Mouse (Mus musculus) forebrain, embryonic 15.5 days (tissue): Measurements from ENCODE around the gene Pcdh8. TPM values are rescaled to one million over a fixed set of nuclear protein-coding genes. Genes with fewer than 3 reads are reported as not detected.

Experiments used
- ATAC-seq: fragments of 200-750 bp; cut with Nextera tagmentation; replicated peaks from 2 replicates; pipeline ENCODE4 v1.8.0; 2017; ENCODE audit warnings: mild to moderate bottlenecking, moderate TSS enrichment, moderate library complexity
- H3K27ac ChIP-seq: fragments of 300-500 bp; sonication (generic); replicated peaks from 2 replicates; pipeline ENCODE4 v1.5.1; 2015; ENCODE audit warnings: mild to moderate bottlenecking, inconsistent platforms
- H3K27me3 ChIP-seq: fragments of 300-500 bp; sonication (generic); 2 replicates; pipeline ENCODE4 v1.6.1; 2015; ENCODE audit warnings: inconsistent platforms
- H3K36me3 ChIP-seq: fragments of 300-500 bp; sonication (generic); 2 replicates; pipeline ENCODE4 v1.6.1; 2015; ENCODE audit warnings: mild to moderate bottlenecking, inconsistent platforms
- H3K4me1 ChIP-seq: fragments of 300-500 bp; sonication (generic); 2 replicates; pipeline ENCODE4 v1.6.1; 2015; ENCODE audit warnings: inconsistent platforms
- H3K4me2 ChIP-seq: fragments of 300-500 bp; sonication (generic); replicated peaks from 2 replicates; pipeline ENCODE4 v1.6.1; 2015; ENCODE audit warnings: mild to moderate bottlenecking, inconsistent platforms
- H3K4me3 ChIP-seq: fragments of 300-500 bp; sonication (generic); 2 replicates; pipeline ENCODE4 v1.5.1; 2015; ENCODE audit warnings: mild to moderate bottlenecking, inconsistent platforms
- H3K9ac ChIP-seq: fragments of 300-500 bp; sonication (generic); replicated peaks from 2 replicates; pipeline ENCODE4 v1.6.1; 2015; ENCODE audit warnings: mild to moderate bottlenecking, inconsistent platforms
- H3K9me3 ChIP-seq: fragments of 300-500 bp; sonication (generic); 2 replicates; pipeline ENCODE4 v1.6.1; 2016; ENCODE audit warnings: inconsistent platforms
- WGBS: fragments of 180-500 bp; shearing (Covaris S2); methylation state at CpG from one replicate; pipeline ENCODE4 v1.1.7; 2015; ENCODE audit warnings: mixed read lengths; 5-methylcytosine and 5-hydroxymethylcytosine counted together
- microRNA counts: library from miRNA; unstranded; fragments of <30 nt; microRNA quantifications from one replicate; lab custom pipeline; 2016
- microRNA-seq: library from miRNA; unstranded; fragments of <30 nt; microRNA quantifications from one replicate; pipeline ENCODE4, GENCODE M21; 2016
- polyA plus RNA-seq: library from polyadenylated mRNA; unstranded; fragments of >200 nt; fragmentation: Nextera tagmentation; extraction: Ambion mirVana; gene quantifications from 2 replicates; pipeline ENCODE4 v1.2.1, GENCODE M21; 2015

Pcdh8 gene
- polyA plus RNA-seq, 1 experiment from 2014 or later: 58.0 TPM

- Histone ChIP-seq H3K4me1 (peaks cover 13% of the 10 kb centered on the region; the same call in 1 of the 2 replicates), H3K4me2 (no peak overlapping the region), H3K27ac (no peak overlapping the region), H3K4me3 (no peak overlapping the region), H3K9ac (no peak overlapping the region), H3K9me3 (no peaks in the 10 kb centered on the region), H3K27me3 (0 out of 2 replicates have a peak, but pooled peaks cover 3% of the 10 kb centered on the region), H3K36me3 (no peaks in the 10 kb centered on the region)
- ATAC-seq: no peak; the same call in 1 of the 2 replicates
- 32% methylated on average over 9 of the region's 9 CpGs for WGBS
These were observed 32.7 kb downstream of the Pcdh8 start for GRCm38 (mm10) chr14:79738441-79738840.

GRCm38 (mm10) chr14:79737642-79738379 is 33.3 kb downstream of the Pcdh8 start:
- ATAC-seq: no peak
- Histone ChIP-seq H3K4me1 (peaks cover 13% of the 10 kb centered on the region; the same call in 1 of the 2 replicates), H3K27me3 (0 out of 2 replicates have a peak, but pooled peaks cover 3% of the 10 kb centered on the region), H3K9me3 (no peaks in the 10 kb centered on the region), H3K4me3 (no peak overlapping the region), H3K36me3 (no peaks in the 10 kb centered on the region), H3K9ac (no peak overlapping the region), H3K4me2 (no peak overlapping the region), H3K27ac (no peak overlapping the region)
- 56% methylated on average over 9 of the region's 9 CpGs for WGBS

DNA sequence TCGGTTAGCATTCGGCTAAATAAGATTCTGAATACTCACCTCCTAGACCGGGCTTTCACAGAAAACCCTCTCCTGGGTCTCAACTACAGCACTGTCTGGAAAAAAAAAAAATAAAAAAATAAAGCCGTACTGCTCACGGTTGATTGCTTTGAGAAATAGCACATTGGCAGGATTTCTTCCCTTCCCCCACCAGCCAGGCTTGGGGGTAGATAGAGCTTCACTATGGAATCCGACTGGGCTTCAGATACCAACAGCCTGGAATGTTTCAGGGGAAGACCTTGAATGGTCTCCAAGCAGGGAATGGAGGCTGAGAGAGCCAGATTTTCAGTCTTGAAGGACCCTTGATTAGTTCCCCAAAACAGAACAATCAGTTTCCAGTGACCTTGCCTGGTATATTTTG is 34.3 kb downstream of the Pcdh8 start:
- Histone ChIP-seq H3K4me2 (no peak overlapping the region), H3K27ac (no peak overlapping the region), H3K36me3 (no peaks in the 10 kb centered on the region), H3K9me3 (no peaks in the 10 kb centered on the region), H3K4me3 (no peak overlapping the region), H3K9ac (no peak overlapping the region), H3K4me1 (peaks cover 13% of the 10 kb centered on the region; the same call in 1 of the 2 replicates), H3K27me3 (0 out of 2 replicates have a peak, but pooled peaks cover 3% of the 10 kb centered on the region)
- no peak for ATAC-seq
- whole genome bisulfite sequencing: 55% methylated on average over 6 of the region's 6 CpGs

DNA sequence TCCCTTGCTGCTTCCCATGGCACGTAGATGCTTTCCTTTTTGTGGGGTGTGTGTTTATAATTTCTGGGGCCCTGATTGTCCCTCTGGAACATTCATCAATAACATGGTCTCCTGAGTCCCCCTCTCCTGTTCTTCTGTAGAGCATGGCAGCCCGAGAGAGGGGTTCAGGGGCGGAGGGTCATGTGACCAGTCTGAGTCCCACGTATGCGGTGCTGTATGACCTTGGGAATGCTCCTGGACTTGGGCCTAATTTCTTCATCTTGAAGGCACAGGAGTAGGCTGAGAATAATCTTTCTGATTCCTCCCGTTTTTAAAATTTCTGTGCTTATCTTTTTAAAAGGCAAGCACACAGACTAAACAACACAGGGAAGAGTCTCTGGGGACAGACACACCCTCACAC is 37.6 kb downstream of the Pcdh8 start:
- H3K27ac ChIP-seq: no peak overlapping the region
- WGBS: 84% methylated on average over 6 of the region's 6 CpGs
- no peak overlapping the region for H3K4me3 ChIP-seq
- H3K9me3 ChIP-seq: no peaks in the 10 kb centered on the region
- ATAC-seq: no peak
- no peak overlapping the region for H3K9ac ChIP-seq
- peaks cover 11% of the 10 kb centered on the region; the same call in 1 of the 2 replicates for H3K4me1 ChIP-seq
- no peak overlapping the region for H3K4me2 ChIP-seq
- H3K27me3 ChIP-seq: 0 out of 2 replicates have a peak, but pooled peaks cover 3% of the 10 kb centered on the region
- H3K36me3 ChIP-seq: no peaks in the 10 kb centered on the region

GRCm38 (mm10) chr14:79728811-79729210 is 42.3 kb downstream of the Pcdh8 start:
- Histone ChIP-seq H3K9me3 (no peaks in the 10 kb centered on the region), H3K4me1 (peaks cover 14% of the 10 kb centered on the region), H3K27me3 (no peaks in the 10 kb centered on the region), H3K4me2 (no peak overlapping the region), H3K27ac (no peak overlapping the region), H3K4me3 (no peak overlapping the region), H3K36me3 (no peaks in the 10 kb centered on the region), H3K9ac (no peak overlapping the region)
- ATAC-seq: no peak
- 71% methylated on average over 6 of the region's 6 CpGs for whole genome bisulfite sequencing

DNA sequence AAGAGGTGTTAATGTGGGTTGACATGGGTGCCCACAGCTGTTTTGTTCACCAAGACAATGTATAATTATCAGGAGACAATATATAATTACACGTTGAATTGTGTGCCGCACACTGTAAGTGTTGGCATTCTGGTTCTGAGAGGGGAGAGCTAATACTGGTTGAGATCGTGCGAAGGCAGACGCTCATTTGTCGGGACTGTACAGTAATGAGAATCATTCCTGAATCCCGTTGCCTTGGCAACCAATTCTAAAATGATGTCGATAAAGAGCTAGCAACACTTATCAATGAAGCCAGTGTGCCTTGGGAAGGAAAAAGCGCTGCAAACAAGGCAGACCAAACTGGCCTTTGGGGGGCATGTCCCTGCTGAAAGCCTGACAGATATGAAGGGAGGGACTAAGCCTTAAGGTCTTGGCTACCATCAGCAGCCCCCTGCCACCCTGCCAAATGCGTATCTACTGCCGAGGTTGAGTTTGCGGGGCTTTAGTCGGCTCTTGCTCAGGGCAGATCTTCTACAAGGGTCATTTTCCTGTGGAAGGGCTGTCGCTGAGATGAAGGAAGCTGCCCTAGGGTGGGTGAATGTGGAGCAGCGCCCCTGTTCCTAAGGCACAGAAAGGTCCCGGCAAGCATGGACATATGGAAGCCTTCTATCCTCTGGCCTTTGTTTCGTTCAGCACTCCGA is 47.0 kb downstream of the Pcdh8 start:
- peaks cover 37% of the 10 kb centered on the region for H3K4me1 ChIP-seq
- no peak overlapping the region; the same call in 1 of the 2 replicates for H3K9ac ChIP-seq
- H3K9me3 ChIP-seq: no peaks in the 10 kb centered on the region
- H3K27me3 ChIP-seq: no peaks in the 10 kb centered on the region
- H3K4me3 ChIP-seq: no peak overlapping the region
- peak; percentile 92 for ATAC-seq
- peak overlapping the region; percentile 78 for H3K27ac ChIP-seq
- no peaks in the 10 kb centered on the region for H3K36me3 ChIP-seq
- peak overlapping the region; percentile 27; the same call in 1 of the 2 replicates for H3K4me2 ChIP-seq
- 35% methylated on average over 18 of the region's 18 CpGs for WGBS

DNA sequence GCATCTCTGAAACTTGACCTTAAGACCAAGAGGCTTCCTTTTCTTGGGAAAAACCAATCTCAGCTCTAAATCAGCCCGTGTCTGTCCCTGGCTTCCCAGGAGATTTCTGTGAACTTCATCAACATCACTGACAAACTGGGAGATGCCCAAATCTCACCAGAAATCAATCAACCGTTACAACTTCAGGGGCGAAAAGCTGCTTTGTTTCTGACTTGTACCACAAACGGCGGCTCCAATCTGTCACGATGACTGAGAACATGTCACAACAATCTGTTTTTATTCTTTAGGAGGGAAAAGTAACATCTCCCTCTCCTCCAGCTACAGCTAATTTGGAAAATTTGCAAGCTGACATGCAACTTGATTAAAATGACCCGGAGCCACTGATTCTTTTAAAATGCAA is 48.9 kb downstream of the Pcdh8 start:
- Histone ChIP-seq H3K27me3 (no peaks in the 10 kb centered on the region), H3K4me3 (no peak overlapping the region), H3K9me3 (no peaks in the 10 kb centered on the region), H3K36me3 (no peaks in the 10 kb centered on the region), H3K9ac (no peak overlapping the region), H3K4me1 (peaks cover 40% of the 10 kb centered on the region), H3K4me2 (no peak overlapping the region), H3K27ac (peak overlapping the region; percentile 71)
- no peak for ATAC-seq
- WGBS: 29% methylated on average over 7 of the region's 7 CpGs

MicroRNA genes within 50 kb of the gene (microRNA counts, 519-probe panel; counts per million panel counts)
- 1,802 counts per million, percentile 15 among the panel's probes with 10 or more counts for microRNA mmu-miR-759 (lab: Ali Mortazavi, UCI)

Small RNA genes lying within 50 kb of the gene (microRNA-seq; reads per million reads assigned to microRNA genes)
- not detected for gene Mir759

Other genes with a start within 250 kb of the Pcdh8 start
- 116 and 122 TPM in 2 replicates for gene Sugt1, start 183.6 kb downstream of the Pcdh8 start, polyA plus RNA-seq
- gene Cnmd, start 109.1 kb downstream of the Pcdh8 start, polyA plus RNA-seq: 1.5 and 2.6 TPM in 2 replicates
- gene Olfm4, start 212.8 kb upstream of the Pcdh8 start, polyA plus RNA-seq: 1.9 and 2.0 TPM in 2 replicates